Mouse (Mus musculus): ENCODE measurements around the gene Cldn3. TPM values are rescaled to one million over a fixed set of nuclear protein-coding genes. Genes with fewer than 3 reads are reported as not detected.
A peak's percentile ranks its signal among the peaks of the same experiment; 100 is the strongest.

The Cldn3 gene
- polyA plus RNA-seq, 1 experiment from 2014 or later: 2.8 TPM

DNA sequence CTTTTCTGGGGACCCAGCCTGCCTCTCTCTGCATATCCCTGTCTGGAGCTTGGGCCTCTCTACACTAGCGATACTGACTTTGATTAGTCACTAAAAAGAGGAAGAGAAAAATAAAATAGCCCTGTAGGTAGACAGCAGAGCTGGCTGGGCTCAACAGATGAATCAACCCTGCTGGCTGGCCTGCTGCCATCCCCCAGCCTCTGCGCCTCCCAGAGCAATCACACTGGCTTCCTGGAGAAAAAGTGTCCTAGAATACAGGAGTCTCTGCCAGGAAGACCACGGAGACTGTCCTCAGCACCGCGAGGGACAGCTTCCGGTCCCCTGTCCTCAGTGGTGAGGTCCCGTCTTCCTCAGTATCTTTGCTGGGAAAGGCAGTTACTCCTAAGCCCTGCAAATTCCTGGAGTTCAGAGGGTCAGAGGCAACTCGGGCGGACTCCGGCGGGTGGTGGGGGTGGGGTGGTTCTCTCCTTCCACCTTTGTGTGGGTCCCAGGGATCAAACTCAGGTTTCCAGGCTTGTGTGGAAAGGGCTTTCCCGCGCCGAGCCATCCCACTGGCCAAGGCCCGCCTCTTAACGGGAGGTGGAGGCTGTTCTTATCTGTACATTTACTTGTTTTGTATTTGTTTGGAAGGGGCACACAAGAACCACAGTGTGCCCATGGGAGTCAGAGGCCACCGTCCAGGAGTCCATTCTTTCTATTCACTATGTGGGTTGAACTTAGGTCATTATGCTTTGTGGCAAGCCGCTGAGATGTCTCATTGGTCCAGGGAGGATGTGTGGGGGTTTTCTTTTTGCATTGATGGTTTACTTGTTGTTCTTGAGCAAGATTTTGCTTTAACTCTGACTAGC is 43.2 kb downstream of the Cldn3 start:
- Histone ChIP-seq H3K36me3 (no peaks in the 10 kb centered on the region; the same call in 1 of the 2 replicates), H3K4me2 (peak overlapping the region; percentile 10; the same call in 1 of the 2 replicates), H3K4me1 (replicated peaks) (peaks cover 28% of the 10 kb centered on the region), H3K27me3 (0 out of 2 replicates have a peak, but pooled peaks cover 2% of the 10 kb centered on the region), H3K9ac (no peak overlapping the region), H3K27ac (no peak overlapping the region; the same call in 1 of the 2 replicates), H3K9me3 (no peaks in the 10 kb centered on the region; the same call in 1 of the 2 replicates), H3K4me3 (no peak overlapping the region)
- ATAC-seq (ENCODE audit: low FRiP score): no peak
- whole genome bisulfite sequencing: 55% methylated on average over 18 of the region's 18 CpGs

DNA sequence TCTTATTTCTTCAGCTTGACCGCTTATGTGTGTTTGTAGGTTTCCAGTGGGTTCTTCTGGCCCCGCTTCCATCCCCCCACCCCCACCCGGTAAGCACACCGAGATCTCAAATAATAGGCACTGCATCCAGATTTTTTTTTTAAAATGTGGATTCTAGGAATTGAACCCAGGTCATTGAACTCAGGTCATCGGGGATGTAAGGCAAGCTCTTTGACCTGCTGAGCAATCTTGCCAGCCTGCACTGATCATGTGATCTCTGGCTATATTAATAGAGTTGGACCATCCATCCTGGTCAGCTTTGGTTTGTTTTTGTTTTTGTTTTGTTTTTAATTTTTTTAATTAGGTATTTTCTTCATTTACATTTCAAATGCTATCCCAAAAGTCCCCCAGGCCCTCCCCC is 46.6 kb downstream of the Cldn3 start:
- H3K4me2 ChIP-seq: no peak overlapping the region
- H3K9me3 ChIP-seq: no peaks in the 10 kb centered on the region; the same call in 1 of the 2 replicates
- no peak overlapping the region for H3K4me3 ChIP-seq
- peaks cover 10% of the 10 kb centered on the region for H3K4me1 ChIP-seq (replicated peaks)
- H3K27me3 ChIP-seq: no peaks in the 10 kb centered on the region
- 95% methylated on average over 5 of the region's 5 CpGs for WGBS
- H3K9ac ChIP-seq: no peak overlapping the region
- ATAC-seq (ENCODE audit: low FRiP score): no peak
- H3K36me3 ChIP-seq: peaks cover 7% of the 10 kb centered on the region
- no peak overlapping the region for H3K27ac ChIP-seq

DNA sequence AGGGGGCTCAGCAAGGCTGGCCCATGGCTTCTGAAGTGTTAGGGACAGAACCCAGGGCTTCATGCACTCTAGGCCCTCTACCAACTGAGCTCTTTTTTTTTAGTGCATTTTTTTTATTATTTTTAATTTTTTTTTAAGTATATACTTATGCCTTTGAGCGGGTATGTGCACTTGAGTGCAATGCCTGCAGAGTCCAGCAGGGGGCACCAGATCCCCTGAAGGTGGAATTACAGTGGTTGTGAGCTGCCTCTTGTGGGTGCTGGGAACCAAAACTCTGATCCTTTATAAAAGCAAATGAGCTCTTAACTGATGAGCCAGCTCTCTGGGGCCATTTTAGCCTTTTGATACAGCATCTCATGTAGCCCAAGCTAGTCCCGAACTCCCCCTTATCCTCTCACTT is 48.6 kb downstream of the Cldn3 start:
- no peak overlapping the region for H3K9ac ChIP-seq
- H3K4me3 ChIP-seq: no peak overlapping the region
- H3K27ac ChIP-seq: no peak overlapping the region
- 100% methylated on average over 2 of the region's 2 CpGs for WGBS
- no peak for ATAC-seq (ENCODE audit: low FRiP score)
- no peaks in the 10 kb centered on the region for H3K27me3 ChIP-seq
- H3K36me3 ChIP-seq: peaks cover 16% of the 10 kb centered on the region
- H3K4me2 ChIP-seq: no peak overlapping the region
- H3K4me1 ChIP-seq (replicated peaks): no peaks in the 10 kb centered on the region
- no peaks in the 10 kb centered on the region; the same call in 1 of the 2 replicates for H3K9me3 ChIP-seq

DNA sequence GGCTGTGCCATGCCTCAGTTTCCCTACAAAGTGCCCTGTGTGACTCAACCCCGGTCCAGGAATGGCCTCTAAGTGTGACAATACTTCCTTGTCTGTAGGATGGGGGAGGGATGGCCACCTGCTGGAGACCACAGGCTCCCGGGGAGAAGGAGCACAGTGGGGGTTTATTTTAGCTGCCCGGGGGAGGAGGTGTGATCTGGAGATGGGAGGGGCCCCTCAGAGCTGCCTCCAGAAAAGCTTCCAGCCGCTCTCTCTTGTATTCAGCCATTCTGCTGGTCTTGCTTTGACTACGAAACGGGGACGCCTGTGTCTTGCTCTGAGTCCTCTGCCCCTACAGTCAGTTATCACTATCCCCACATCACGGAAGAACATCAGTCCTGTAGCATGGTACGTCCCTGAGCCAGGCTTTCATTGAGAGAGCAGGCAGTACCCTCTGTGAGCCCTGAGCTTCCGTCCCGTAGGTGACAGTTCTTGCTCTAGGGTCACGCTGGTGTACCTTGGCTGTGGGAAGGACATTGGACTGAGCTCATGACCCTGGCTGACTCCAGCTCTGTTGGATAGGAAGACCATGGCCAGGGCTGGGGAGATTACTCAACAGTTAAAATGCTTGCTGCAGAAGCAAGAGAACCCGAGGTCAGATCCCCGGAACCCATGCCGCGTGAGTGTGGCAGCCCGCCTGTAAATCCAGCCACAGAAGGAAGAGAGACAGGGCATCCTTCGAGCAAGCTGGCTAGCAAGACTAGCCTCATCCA is 49.8 kb downstream of the Cldn3 start:
- no peak for ATAC-seq (ENCODE audit: low FRiP score)
- H3K4me2 ChIP-seq: no peak overlapping the region
- H3K36me3 ChIP-seq: peaks cover 20% of the 10 kb centered on the region
- no peak overlapping the region for H3K9ac ChIP-seq
- 67% methylated on average over 18 of the region's 18 CpGs for WGBS
- no peak overlapping the region for H3K4me3 ChIP-seq
- 0 out of 2 replicates have a peak, but pooled peaks cover 7% of the 10 kb centered on the region for H3K4me1 ChIP-seq (replicated peaks)
- H3K27me3 ChIP-seq: no peaks in the 10 kb centered on the region
- no peak overlapping the region for H3K27ac ChIP-seq
- no peaks in the 10 kb centered on the region; the same call in 1 of the 2 replicates for H3K9me3 ChIP-seq

Other genes with a start within 250 kb of the Cldn3 start
- 5.7 and 7.8 TPM in 2 replicates for gene Eln, start 238.9 kb upstream of the Cldn3 start, polyA plus RNA-seq (2015; fragmentation: Nextera tagmentation; extraction: Ambion mirVana)
- gene Tmem270, start 79.5 kb upstream of the Cldn3 start, polyA plus RNA-seq (2015; fragmentation: Nextera tagmentation; extraction: Ambion mirVana): not detected in 2 replicates
- 0.31 TPM in 1 of 2 replicates, not detected in the other for gene Cldn13, start 70.7 kb upstream of the Cldn3 start, polyA plus RNA-seq (2015; fragmentation: Nextera tagmentation; extraction: Ambion mirVana)
- 5.4 and 6.7 TPM in 2 replicates for gene Mettl27, start 53.8 kb upstream of the Cldn3 start, polyA plus RNA-seq (2015; fragmentation: Nextera tagmentation; extraction: Ambion mirVana)
- not detected in 2 replicates for gene Cldn4, start 39.3 kb upstream of the Cldn3 start, polyA plus RNA-seq (2015; fragmentation: Nextera tagmentation; extraction: Ambion mirVana)
- 64.6 and 65.0 TPM in 2 replicates for gene Abhd11, start 22.9 kb downstream of the Cldn3 start, polyA plus RNA-seq (2015; fragmentation: Nextera tagmentation; extraction: Ambion mirVana)
- 78.4 and 78.9 TPM in 2 replicates for gene Stx1a, start 37.3 kb downstream of the Cldn3 start, polyA plus RNA-seq (2015; fragmentation: Nextera tagmentation; extraction: Ambion mirVana)
- 37.4 and 38.8 TPM in 2 replicates for gene Dnajc30, start 78.0 kb downstream of the Cldn3 start, polyA plus RNA-seq (2015; fragmentation: Nextera tagmentation; extraction: Ambion mirVana)
- gene Bud23, start 78.7 kb downstream of the Cldn3 start, polyA plus RNA-seq (2015; fragmentation: Nextera tagmentation; extraction: Ambion mirVana): 79.1 and 93.5 TPM in 2 replicates
- 29.8 and 31.9 TPM in 2 replicates for gene Vps37d, start 92.1 kb downstream of the Cldn3 start, polyA plus RNA-seq (2015; fragmentation: Nextera tagmentation; extraction: Ambion mirVana)
- 0.41 and 0.71 TPM in 2 replicates for gene Mlxipl, start 103.7 kb downstream of the Cldn3 start, polyA plus RNA-seq (2015; fragmentation: Nextera tagmentation; extraction: Ambion mirVana)
- 14.9 and 16.7 TPM in 2 replicates for gene Tbl2, start 163.4 kb downstream of the Cldn3 start, polyA plus RNA-seq (2015; fragmentation: Nextera tagmentation; extraction: Ambion mirVana)
- 45.3 and 52.1 TPM in 2 replicates for gene Bcl7b, start 182.1 kb downstream of the Cldn3 start, polyA plus RNA-seq (2015; fragmentation: Nextera tagmentation; extraction: Ambion mirVana)
- 35.9 and 38.1 TPM in 2 replicates for gene Baz1b, start 201.1 kb downstream of the Cldn3 start, polyA plus RNA-seq (2015; fragmentation: Nextera tagmentation; extraction: Ambion mirVana)